Mouse (Mus musculus) lung, postnatal 0 days (tissue): Measurements from ENCODE around the gene Tspan3.

Experiments used
- CTCF ChIP-seq: IDR thresholded peaks from 2 replicates; pipeline ENCODE4 v1.5.1; 2016; ENCODE audit warnings: antibody characterized with exemption, mild to moderate bottlenecking
- EP300 ChIP-seq: IDR thresholded peaks from 2 replicates; pipeline ENCODE4 v1.6.1; 2016; ENCODE audit warnings: antibody characterized with exemption, mild to moderate bottlenecking, control low read depth

DNA sequence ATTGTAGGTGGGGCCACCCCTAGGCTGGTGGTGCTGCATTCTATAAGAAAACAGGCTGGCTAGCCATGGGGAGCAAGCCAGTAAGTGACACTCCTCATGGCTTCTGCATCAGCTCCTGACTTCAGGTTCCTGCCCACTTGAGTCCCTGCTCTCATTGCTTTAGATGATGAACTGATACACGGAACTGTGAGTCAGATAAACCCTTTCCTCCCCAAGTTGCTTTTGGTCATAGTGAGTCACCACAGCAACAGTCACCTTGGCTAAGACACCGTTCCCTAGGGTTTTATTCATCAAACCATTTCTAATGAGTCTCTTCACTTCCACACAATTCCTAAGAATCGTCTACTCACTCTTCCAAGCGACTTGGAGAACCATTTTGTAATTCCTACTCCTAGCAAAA, 31.6 kb upstream of the Tspan3 start:
- TF ChIP-seq CTCF (no peak), EP300 (no peak)
